Mouse (Mus musculus) heart, embryonic 15.5 days (tissue): Measurements from ENCODE around the gene Sigmar1. TPM values are rescaled to one million over a fixed set of nuclear protein-coding genes. Genes with fewer than 3 reads are reported as not detected.
A peak's percentile ranks its signal among the peaks of the same experiment; 100 is the strongest.

Source experiments
- ATAC-seq: fragments of 200-750 bp; cut with Nextera tagmentation; replicated peaks from 2 replicates; pipeline ENCODE4 v1.8.0; 2017; ENCODE audit warnings: low read depth, moderate TSS enrichment; ENCODE audit not compliant: insufficient number of reproducible peaks, insufficient read depth, low FRiP score
- H3K27ac ChIP-seq: fragments of 300-500 bp; sonication (generic); 2 replicates; pipeline ENCODE4 v1.5.1; 2015; ENCODE audit warnings: mild to moderate bottlenecking, inconsistent platforms
- H3K27me3 ChIP-seq: fragments of 300-500 bp; sonication (generic); 2 replicates; pipeline ENCODE4 v1.6.1; 2015; ENCODE audit warnings: inconsistent platforms
- H3K36me3 ChIP-seq: fragments of 300-500 bp; sonication (generic); 2 replicates; pipeline ENCODE4 v1.6.1; 2015; ENCODE audit warnings: mild to moderate bottlenecking, inconsistent platforms
- H3K4me1 ChIP-seq: fragments of 300-500 bp; sonication (generic); replicated peaks from 2 replicates; pipeline ENCODE4 v1.6.1; 2015; ENCODE audit warnings: inconsistent platforms
- H3K4me2 ChIP-seq: fragments of 300-500 bp; sonication (generic); 2 replicates; pipeline ENCODE4 v1.6.1; 2015; ENCODE audit warnings: inconsistent platforms, mild to moderate bottlenecking, moderate library complexity
- H3K4me3 ChIP-seq: fragments of 300-500 bp; sonication (generic); 2 replicates; pipeline ENCODE4 v1.5.1; 2015; ENCODE audit warnings: mild to moderate bottlenecking, inconsistent platforms
- H3K9ac ChIP-seq: fragments of 300-500 bp; sonication (generic); 2 replicates; pipeline ENCODE4 v1.6.1; 2015; ENCODE audit warnings: mild to moderate bottlenecking, inconsistent platforms
- H3K9me3 ChIP-seq: fragments of 300-500 bp; sonication (generic); replicated peaks from 2 replicates; pipeline ENCODE4 v1.6.1; 2016; ENCODE audit warnings: inconsistent platforms
- WGBS: fragments of 180-500 bp; shearing (Covaris S2); methylation state at CpG from one replicate; pipeline ENCODE4 v1.1.7; 2015; ENCODE audit warnings: mixed read lengths; 5-methylcytosine and 5-hydroxymethylcytosine counted together
- polyA plus RNA-seq: library from polyadenylated mRNA; unstranded; fragments of >200 nt; fragmentation: Nextera tagmentation; extraction: Ambion mirVana; gene quantifications from 2 replicates; pipeline ENCODE4 v1.2.1, GENCODE M21; 2015

Sigmar1 gene
- polyA plus RNA-seq, 1 experiment from 2014 or later, result 41.7 TPM

DNA sequence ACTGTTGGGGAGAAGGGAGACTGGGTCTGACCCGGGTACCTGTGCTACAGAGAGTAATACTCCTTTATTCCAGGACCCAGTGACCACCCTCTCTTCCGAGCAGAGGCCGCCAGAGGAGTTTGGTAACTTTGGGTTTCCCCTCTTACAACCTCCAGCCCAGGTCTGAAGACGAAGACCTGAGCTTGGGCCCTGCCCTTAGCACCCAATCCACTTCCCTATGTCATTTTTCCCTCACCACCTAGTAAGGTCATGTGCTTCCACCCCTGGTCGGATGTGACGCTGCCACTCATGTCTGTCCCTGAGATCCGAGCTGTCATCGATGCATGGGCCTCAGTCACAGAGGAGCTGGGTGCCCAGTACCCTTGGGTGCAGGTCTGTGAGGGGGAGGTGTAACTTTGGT, 483 bp upstream of the Sigmar1 start:
- peak overlapping the region; percentile 82 for H3K4me2 ChIP-seq
- H3K9me3 ChIP-seq, result no peaks in the 10 kb centered on the region
- ATAC-seq, result no peak
- H3K36me3 ChIP-seq, result peaks cover 9% of the 10 kb centered on the region; the same call in 1 of the 2 replicates
- peak overlapping the region; percentile 78 for H3K4me3 ChIP-seq
- peak overlapping the region; percentile 95 for H3K27ac ChIP-seq
- peak overlapping the region; percentile 81 for H3K9ac ChIP-seq
- no peaks in the 10 kb centered on the region for H3K27me3 ChIP-seq
- peaks cover 44% of the 10 kb centered on the region for H3K4me1 ChIP-seq
- WGBS, result 65% methylated on average over 8 of the region's 8 CpGs

DNA sequence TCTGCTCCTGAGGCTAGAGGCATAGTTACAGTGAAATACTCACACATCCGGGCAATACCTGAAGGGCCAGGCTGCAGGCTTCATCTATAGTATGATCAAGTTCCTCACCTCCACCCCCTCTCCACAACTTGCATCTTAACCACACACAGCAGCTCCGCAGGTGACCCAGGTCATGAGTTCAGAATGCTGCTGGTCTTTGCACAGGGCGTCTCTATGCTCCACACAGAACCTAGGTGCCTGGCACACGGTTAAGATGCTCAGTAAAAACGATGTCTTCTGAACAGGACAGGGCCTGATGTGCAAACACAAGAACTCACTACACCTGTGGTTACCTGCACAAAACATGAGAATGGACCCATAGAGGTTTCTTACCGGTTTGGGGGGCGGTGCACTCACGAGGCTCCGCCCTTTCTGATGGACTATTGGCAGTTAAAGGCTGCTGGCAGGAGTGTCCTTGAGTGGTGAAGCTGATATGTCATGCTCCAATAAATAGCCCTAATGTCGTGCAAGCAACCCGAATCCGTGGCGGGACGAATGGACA, 1.1 kb downstream of the Sigmar1 start, which contains the start of gene Galt:
Galt (plus strand) TSS at position 432 of the 541 bp plus-strand sequence.
- Histone ChIP-seq H3K36me3 (peaks cover 9% of the 10 kb centered on the region; the same call in 1 of the 2 replicates), H3K4me2 (peak within 1 kb of the TSS; percentile 82), H3K9ac (peak within 1 kb of the TSS; percentile 81), H3K4me1 (peaks cover 32% of the 10 kb centered on the region), H3K9me3 (no peaks in the 10 kb centered on the region), H3K27ac (peak within 1 kb of the TSS; percentile 95), H3K27me3 (no peaks in the 10 kb centered on the region), H3K4me3 (peak within 1 kb of the TSS; percentile 78)
- WGBS, result 11% methylated on average over 14 of the region's 14 CpGs
- peak; percentile 25; the same call in 1 of the 2 replicates for ATAC-seq

DNA sequence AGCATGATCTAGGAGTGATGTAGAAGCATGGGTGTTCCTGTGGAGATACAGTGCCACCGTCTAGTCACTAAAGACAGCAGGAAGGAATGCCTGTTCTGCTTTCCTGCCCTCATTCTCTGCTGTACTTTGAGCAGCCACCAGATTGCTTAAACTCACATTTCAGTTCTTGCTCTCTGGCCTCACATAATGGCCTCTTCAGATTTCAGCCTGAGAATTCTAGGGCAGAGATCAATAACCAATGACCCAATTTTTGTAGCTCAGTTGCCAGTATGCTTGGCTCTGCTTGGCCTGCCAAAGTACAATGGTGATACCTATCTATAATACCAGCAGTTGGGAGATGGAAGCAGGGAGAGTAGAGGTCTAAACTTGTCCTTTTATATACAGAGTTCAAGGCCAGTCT, 10.9 kb downstream of the Sigmar1 start:
- ATAC-seq, result no peak
- no peak overlapping the region for H3K4me3 ChIP-seq
- H3K4me2 ChIP-seq, result no peak overlapping the region
- 52% methylated on average over 1 of the region's 1 CpGs for WGBS
- H3K36me3 ChIP-seq, result peaks cover 5% of the 10 kb centered on the region; the same call in 1 of the 2 replicates
- peaks cover 8% of the 10 kb centered on the region for H3K4me1 ChIP-seq
- H3K27me3 ChIP-seq, result no peaks in the 10 kb centered on the region
- H3K9ac ChIP-seq, result no peak overlapping the region
- no peak overlapping the region for H3K27ac ChIP-seq
- H3K9me3 ChIP-seq, result 0 out of 2 replicates have a peak, but pooled peaks cover 6% of the 10 kb centered on the region

DNA sequence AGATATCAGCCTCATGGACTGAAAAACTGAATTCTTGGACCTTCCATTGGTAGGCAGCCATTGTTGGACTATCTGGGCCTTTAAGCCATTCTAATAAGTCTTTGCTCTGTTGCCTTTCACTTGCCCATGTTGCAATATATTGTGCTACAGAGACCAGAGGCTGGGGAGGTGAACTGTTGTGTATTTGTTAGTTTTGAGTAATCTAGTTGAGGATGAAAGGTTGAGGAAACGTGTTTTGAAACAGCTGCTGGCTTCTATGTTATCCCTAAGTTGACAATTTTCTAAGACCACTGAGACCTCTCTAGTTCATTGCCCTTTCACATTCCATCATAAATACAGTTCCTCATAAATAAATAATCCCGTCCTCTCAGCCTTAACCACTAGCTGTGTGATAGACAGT, 11.8 kb downstream of the Sigmar1 start:
- H3K9ac ChIP-seq, result no peak overlapping the region
- H3K4me1 ChIP-seq, result peaks cover 11% of the 10 kb centered on the region
- H3K4me2 ChIP-seq, result no peak overlapping the region
- no peak overlapping the region for H3K4me3 ChIP-seq
- H3K27me3 ChIP-seq, result no peaks in the 10 kb centered on the region
- ATAC-seq, result no peak
- 77% methylated on average over 2 of the region's 2 CpGs for WGBS
- 0 out of 2 replicates have a peak, but pooled peaks cover 6% of the 10 kb centered on the region for H3K9me3 ChIP-seq
- peaks cover 7% of the 10 kb centered on the region for H3K36me3 ChIP-seq
- H3K27ac ChIP-seq, result no peak overlapping the region

DNA sequence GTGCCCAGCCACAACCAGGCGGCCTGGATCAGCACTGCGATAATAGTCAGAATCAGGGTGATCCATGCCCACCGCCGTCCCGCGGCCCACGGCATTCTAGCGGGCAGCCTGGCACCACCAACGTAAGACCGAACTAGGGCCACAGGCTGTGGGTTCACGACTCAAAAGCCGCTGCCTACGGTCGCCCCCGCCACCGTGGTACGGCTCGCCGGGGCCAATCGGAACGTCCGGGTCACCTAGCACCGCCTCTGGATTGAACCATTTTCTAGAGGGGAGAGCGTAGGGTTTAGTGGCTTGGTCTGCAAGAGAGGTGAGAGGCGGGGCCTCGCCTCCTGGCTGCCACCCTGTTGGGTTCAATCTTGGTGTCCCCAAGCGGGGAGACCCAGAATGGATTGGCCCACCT, 14.8 kb downstream of the Sigmar1 start:
- Histone ChIP-seq H3K4me3 (peak overlapping the region; percentile 74), H3K36me3 (peaks cover 6% of the 10 kb centered on the region; the same call in 1 of the 2 replicates), H3K9ac (peak overlapping the region; percentile 72), H3K27ac (peak overlapping the region; percentile 82), H3K4me1 (peaks cover 11% of the 10 kb centered on the region), H3K9me3 (0 out of 2 replicates have a peak, but pooled peaks cover 4% of the 10 kb centered on the region), H3K4me2 (peak overlapping the region; percentile 94), H3K27me3 (no peaks in the 10 kb centered on the region)
- WGBS, result under 1% methylated on average over 27 of the region's 27 CpGs
- peak; percentile 97 for ATAC-seq

DNA sequence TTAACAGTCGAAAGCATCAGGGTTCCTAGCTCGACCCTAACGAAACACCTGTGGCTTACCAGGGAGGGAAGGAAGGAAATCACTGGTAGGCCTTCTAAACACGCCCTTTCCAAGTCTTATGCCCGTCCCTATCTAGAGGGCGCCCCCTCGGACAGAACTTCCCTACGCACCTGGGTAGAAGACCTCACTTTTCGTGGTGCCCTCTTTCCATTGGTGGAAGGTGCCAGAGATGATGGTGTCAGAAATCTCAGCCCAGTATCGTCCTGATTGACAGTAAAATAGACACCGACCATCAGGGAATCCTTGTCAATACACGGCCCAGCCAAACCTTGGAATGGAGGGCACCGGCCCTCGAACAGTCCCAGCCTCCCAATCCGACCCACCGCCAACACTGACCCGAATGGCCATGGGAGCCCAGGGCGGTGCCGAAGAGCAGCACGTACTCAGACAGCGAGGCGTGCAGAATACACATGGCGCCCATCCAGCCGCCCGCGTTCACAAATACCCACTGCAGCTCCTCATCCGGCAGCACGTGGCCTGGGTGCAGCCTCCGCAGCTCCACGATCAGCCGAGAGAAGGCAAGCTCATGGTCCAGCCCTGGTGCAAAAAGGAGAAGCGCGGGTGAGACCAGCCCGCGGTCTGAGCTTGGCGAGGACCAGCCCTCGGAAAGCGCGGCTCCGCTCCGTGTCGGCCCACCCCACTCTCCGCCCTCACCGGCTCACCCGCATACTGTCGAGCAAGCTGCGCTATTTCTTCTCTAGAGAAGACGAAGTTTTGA, 15.4 kb downstream of the Sigmar1 start:
- peaks cover 2% of the 10 kb centered on the region; the same call in 1 of the 2 replicates for H3K27me3 ChIP-seq
- peak; percentile 77 for ATAC-seq
- peak overlapping the region; percentile 72 for H3K9ac ChIP-seq
- H3K36me3 ChIP-seq, result peaks cover 6% of the 10 kb centered on the region; the same call in 1 of the 2 replicates
- peaks cover 11% of the 10 kb centered on the region for H3K4me1 ChIP-seq
- H3K9me3 ChIP-seq, result no peaks in the 10 kb centered on the region
- peak overlapping the region; percentile 82 for H3K27ac ChIP-seq
- peak overlapping the region; percentile 94 for H3K4me2 ChIP-seq
- peak overlapping the region; percentile 74 for H3K4me3 ChIP-seq
- 2% methylated on average over 48 of the region's 48 CpGs for WGBS

DNA sequence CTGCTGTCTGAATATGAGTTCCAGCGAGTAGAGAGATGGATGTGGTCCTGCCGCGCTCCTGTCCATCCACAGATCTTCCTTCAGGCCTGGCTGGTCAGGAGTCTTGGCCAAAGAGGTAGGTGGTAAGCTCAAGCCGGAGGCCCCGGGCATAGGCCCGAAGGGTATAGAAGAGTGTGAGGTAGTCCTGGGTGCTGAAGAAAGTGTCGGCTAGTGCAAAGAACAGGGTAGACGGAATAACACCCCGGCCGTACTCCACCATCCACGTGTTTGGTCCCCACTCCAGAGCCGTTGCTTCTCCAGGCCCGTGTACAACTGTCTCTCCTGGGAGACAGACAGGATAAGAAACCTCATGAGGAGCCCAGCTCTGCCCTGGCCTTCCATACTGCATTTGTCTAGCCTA, 16.7 kb downstream of the Sigmar1 start:
- Histone ChIP-seq H3K4me3 (no peak overlapping the region), H3K27me3 (peaks cover 8% of the 10 kb centered on the region; the same call in 1 of the 2 replicates), H3K4me2 (no peak overlapping the region), H3K4me1 (peaks cover 11% of the 10 kb centered on the region), H3K36me3 (peaks cover 6% of the 10 kb centered on the region; the same call in 1 of the 2 replicates), H3K27ac (no peak overlapping the region), H3K9ac (no peak overlapping the region), H3K9me3 (no peaks in the 10 kb centered on the region)
- 91% methylated on average over 13 of the region's 13 CpGs for WGBS
- no peak for ATAC-seq

DNA sequence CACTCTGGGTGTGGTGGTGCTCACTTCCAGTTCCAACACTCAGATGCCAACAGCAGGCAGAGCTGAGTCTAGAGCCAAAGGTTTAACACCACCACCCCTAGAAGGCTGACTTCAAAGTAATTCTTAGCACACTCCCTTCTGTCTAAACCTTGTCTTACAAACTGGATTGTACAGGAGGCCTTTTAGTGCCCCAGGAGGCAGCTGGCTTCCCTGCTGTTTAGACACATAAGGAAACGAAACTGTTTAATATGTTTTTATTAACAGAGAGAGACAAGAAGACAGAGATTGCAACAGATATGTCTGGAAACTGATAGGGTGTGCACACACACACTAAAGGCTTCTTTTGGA, 17.7 kb downstream of the Sigmar1 start:
- Histone ChIP-seq H3K9me3 (no peaks in the 10 kb centered on the region), H3K4me3 (no peak overlapping the region), H3K4me1 (peaks cover 11% of the 10 kb centered on the region), H3K9ac (no peak overlapping the region), H3K36me3 (peaks cover 6% of the 10 kb centered on the region; the same call in 1 of the 2 replicates), H3K27me3 (peaks cover 17% of the 10 kb centered on the region), H3K27ac (no peak overlapping the region), H3K4me2 (no peak overlapping the region)
- 71% methylated on average over 1 of the region's 1 CpGs for WGBS
- no peak for ATAC-seq

DNA sequence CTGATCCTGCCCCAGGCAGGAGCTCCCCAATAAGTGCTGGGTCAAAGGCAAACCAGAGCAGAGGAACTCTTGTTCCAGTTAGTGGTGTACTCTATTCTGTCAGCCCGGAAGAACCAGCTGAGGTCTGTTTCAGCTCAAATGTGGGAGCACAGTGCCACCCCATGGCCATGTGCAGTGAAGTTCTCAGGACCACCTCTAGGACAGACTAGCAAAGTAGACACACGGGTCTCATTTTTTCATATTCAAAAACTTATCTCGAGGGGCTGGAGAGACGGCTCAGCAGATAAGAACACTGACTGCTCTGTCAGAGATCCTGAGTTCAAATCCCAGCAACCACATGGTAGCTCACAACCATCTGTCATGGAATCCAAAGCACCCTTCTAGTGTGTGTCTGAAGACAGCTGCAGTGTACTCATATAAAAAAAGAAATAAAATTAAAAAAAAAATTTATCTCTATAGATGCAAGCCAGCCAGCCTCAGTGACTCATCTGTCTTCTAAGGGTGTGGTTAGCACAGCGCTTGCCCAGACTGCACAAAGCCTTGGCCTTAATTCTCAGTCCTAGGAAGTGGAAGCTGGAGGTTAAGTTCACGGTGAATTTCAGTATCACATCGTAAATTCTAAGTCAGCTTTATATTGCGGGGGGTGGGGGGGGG, 18.2 kb downstream of the Sigmar1 start:
- ATAC-seq, result no peak
- Histone ChIP-seq H3K9ac (no peak overlapping the region), H3K4me3 (no peak overlapping the region), H3K4me2 (no peak overlapping the region), H3K4me1 (peaks cover 11% of the 10 kb centered on the region), H3K27me3 (peaks cover 22% of the 10 kb centered on the region), H3K9me3 (no peaks in the 10 kb centered on the region), H3K27ac (no peak overlapping the region), H3K36me3 (peaks cover 6% of the 10 kb centered on the region; the same call in 1 of the 2 replicates)
- 40% methylated on average over 8 of the region's 8 CpGs for WGBS

DNA sequence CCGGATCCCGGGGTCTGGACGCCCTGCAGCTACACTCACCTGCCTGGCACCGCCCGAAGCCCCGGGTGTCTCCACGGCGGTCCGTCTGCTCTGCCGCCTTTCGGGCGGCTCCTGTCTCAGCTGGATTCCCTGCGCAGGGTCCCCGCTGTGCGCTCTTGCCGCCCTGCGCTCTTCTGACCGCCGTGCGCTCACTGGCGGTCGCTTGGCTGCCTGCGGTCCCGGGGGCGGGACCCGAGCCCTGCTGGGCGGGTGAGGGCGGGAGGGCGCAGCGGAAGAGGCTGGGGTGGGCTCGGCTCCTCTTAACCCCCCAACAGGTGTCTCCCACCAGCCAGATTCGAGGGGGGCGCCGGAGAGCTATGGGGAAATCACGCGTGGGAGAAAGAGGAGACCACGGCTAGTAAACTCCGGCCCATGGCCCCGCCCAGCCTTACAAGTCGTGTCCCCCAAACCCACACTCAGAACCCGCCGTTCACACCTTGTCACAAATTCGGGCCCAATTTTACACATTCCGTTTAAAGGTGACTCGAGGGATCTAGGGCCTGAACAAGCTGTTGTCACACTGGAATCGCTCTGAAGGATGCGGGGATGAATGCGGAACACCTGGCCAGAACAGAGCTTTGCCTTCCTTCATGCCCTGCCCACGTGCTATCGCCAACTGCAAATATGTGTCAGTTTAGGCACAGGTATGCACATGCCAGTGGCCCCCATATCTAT, 24.7 kb downstream of the Sigmar1 start, which contains the start of gene Arid3c:
Arid3c (minus strand) TSS at position 91 of the 714 bp plus-strand sequence.
- ATAC-seq, result 0 out of 2 replicates have a peak, but pooled peaks have one; percentile 37

More for the DNA sequence above, 24.7 kb downstream of the Sigmar1 start, which contains the start of gene Arid3c:
- peaks cover 81% of the 10 kb centered on the region for H3K27me3 ChIP-seq
- 2% methylated on average over 50 of the region's 50 CpGs for WGBS
- H3K4me2 ChIP-seq, result peak within 1 kb of the TSS; percentile 86
- no peaks in the 10 kb centered on the region for H3K9me3 ChIP-seq
- peak within 1 kb of the TSS; percentile 46 for H3K4me3 ChIP-seq
- no peaks in the 10 kb centered on the region for H3K36me3 ChIP-seq
- H3K27ac ChIP-seq, result no peak within 1 kb of the TSS
- H3K4me1 ChIP-seq, result peaks cover 10% of the 10 kb centered on the region
- peak within 1 kb of the TSS; percentile 43; the same call in 1 of the 2 replicates for H3K9ac ChIP-seq
